Mouse (Mus musculus): ENCODE results near the gene Yeats4. TPM values are rescaled to one million over a fixed set of nuclear protein-coding genes. Genes with fewer than 3 reads are reported as not detected.

Yeats4 gene
- polyA plus RNA-seq (2015; fragmentation: Nextera tagmentation; extraction: Ambion mirVana): 41.6 and 43.5 TPM in 2 replicates

GRCm38 (mm10) chr10:117224102-117224990 lies at the start of gene Yeats4:
Yeats4 (minus strand) TSS chr10:117224507.
- Histone ChIP-seq H3K36me3 (ENCODE audit: control insufficient read depth, insufficient read depth) (peaks cover 24% of the 10 kb centered on the region), H3K9ac (ENCODE audit: low read depth, low read length) (peak within 1 kb of the TSS; percentile 79), H3K27me3 (replicated peaks; ENCODE audit: control insufficient read depth, insufficient read depth, low read length) (no peaks in the 10 kb centered on the region), H3K4me3 (ENCODE audit: low read depth, low read length) (peak within 1 kb of the TSS; percentile 64), H3K27ac (ENCODE audit: low read depth, low read length) (peak within 1 kb of the TSS; percentile 96), H3K4me2 (replicated peaks; ENCODE audit: low read depth) (peak within 1 kb of the TSS; percentile 79), H3K4me1 (replicated peaks; ENCODE audit: control insufficient read depth, insufficient read depth, low read length) (0 out of 2 replicates have a peak, but pooled peaks cover 3% of the 10 kb centered on the region), H3K9me3 (ENCODE audit: control insufficient read depth) (no peaks in the 10 kb centered on the region)
- TF ChIP-seq CTCF (IDR thresholded peaks at IDR 0.05; ENCODE audit: low read depth): no peak
- under 1% methylated on average over 63 of the region's 63 CpGs for WGBS
- peak; percentile 95 for ATAC-seq

DNA sequence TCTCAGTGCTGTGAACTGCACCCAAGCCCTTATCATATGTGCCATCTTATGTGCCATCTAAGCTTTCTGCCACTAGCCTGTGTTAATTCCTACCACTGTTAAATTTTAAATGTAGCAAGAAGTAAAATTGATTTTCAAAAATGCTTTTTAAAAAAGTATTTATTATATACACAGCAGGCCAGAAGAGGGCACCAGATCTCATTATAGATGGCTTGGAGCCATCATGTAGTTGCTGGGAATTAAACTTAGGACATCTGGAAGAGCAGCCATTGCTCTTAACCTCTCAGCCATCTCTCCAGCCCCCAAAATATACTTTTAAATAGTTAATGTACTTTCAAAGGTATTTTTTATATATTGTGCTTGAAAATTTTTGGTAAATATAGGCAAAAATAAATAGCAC lies 47.7 kb upstream of the Yeats4 start:
- Histone ChIP-seq H3K4me3 (ENCODE audit: low read depth, low read length) (no peak overlapping the region), H3K4me2 (replicated peaks; ENCODE audit: low read depth) (no peak overlapping the region), H3K36me3 (ENCODE audit: control insufficient read depth, insufficient read depth) (no peaks in the 10 kb centered on the region), H3K4me1 (replicated peaks; ENCODE audit: control insufficient read depth, insufficient read depth, low read length) (no peaks in the 10 kb centered on the region), H3K27me3 (replicated peaks; ENCODE audit: control insufficient read depth, insufficient read depth, low read length) (no peaks in the 10 kb centered on the region), H3K27ac (ENCODE audit: low read depth, low read length) (no peak overlapping the region), H3K9me3 (ENCODE audit: control insufficient read depth) (no peaks in the 10 kb centered on the region), H3K9ac (ENCODE audit: low read depth, low read length) (no peak overlapping the region)
- ATAC-seq: no peak
- TF ChIP-seq CTCF (IDR thresholded peaks at IDR 0.05; ENCODE audit: low read depth): peak; percentile 60

DNA sequence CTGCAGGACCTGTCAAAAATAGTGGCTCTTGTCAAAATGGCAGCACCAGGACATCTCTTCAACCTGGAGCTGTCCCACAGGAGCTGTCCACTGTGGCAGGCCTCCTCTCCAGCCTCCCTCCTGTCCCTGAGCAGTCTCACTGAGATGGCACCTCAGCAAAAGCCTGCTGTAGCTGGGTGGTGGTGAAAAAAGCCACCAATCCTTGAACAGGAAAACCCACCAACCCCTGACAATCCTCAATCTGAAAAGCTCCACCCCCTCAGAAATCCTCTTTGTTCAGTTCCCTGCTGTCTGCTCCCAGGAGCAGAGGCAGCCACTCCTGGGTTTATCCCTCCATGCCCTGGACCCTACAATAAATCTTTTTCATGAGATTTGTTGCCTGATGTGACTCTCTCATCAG lies 35.6 kb upstream of the Yeats4 start:
- H3K9me3 ChIP-seq (ENCODE audit: control insufficient read depth): no peaks in the 10 kb centered on the region
- H3K4me3 ChIP-seq (ENCODE audit: low read depth, low read length): no peak overlapping the region
- H3K27ac ChIP-seq (ENCODE audit: low read depth, low read length): no peak overlapping the region
- no peaks in the 10 kb centered on the region for H3K27me3 ChIP-seq (replicated peaks; ENCODE audit: control insufficient read depth, insufficient read depth, low read length)
- no peak for ATAC-seq
- H3K9ac ChIP-seq (ENCODE audit: low read depth, low read length): no peak overlapping the region
- no peaks in the 10 kb centered on the region for H3K4me1 ChIP-seq (replicated peaks; ENCODE audit: control insufficient read depth, insufficient read depth, low read length)
- no peak overlapping the region for H3K4me2 ChIP-seq (replicated peaks; ENCODE audit: low read depth)
- TF ChIP-seq CTCF (IDR thresholded peaks at IDR 0.05; ENCODE audit: low read depth): no peak
- H3K36me3 ChIP-seq (ENCODE audit: control insufficient read depth, insufficient read depth): no peaks in the 10 kb centered on the region

DNA sequence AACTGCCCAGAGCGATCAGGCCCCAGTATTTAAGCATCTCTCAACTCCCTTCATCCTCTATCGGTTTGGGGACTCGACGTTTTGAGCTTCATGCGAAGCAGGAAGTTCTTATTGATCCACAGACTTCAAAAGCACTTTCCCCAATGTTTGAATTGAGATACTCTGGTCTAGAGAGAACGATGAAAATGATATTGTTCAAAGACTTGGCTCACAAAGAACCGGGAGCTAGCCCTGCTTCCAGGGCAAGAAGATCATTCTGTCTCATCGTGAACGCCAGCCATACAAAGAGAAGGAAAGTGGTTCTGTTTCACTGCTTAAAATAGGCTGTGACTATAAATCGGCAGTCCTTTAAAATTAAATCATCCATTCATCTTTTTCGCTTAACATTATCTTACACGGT lies 14.3 kb upstream of the Yeats4 start, which contains the start of gene 9530003J23Rik:
Gene 9530003J23Rik, minus strand, starts transcription at position 101 of the 400 bp plus-strand sequence.
- Histone ChIP-seq H3K9ac (ENCODE audit: low read depth, low read length) (no peak within 1 kb of the TSS), H3K4me3 (ENCODE audit: low read depth, low read length) (no peak within 1 kb of the TSS), H3K27ac (ENCODE audit: low read depth, low read length) (no peak within 1 kb of the TSS), H3K4me1 (replicated peaks; ENCODE audit: control insufficient read depth, insufficient read depth, low read length) (no peaks in the 10 kb centered on the region), H3K9me3 (ENCODE audit: control insufficient read depth) (no peaks in the 10 kb centered on the region), H3K27me3 (replicated peaks; ENCODE audit: control insufficient read depth, insufficient read depth, low read length) (no peaks in the 10 kb centered on the region), H3K36me3 (ENCODE audit: control insufficient read depth, insufficient read depth) (no peaks in the 10 kb centered on the region), H3K4me2 (replicated peaks; ENCODE audit: low read depth) (no peak within 1 kb of the TSS)
- 77% methylated on average over 12 of the region's 12 CpGs for WGBS
- no peak for TF ChIP-seq CTCF (IDR thresholded peaks at IDR 0.05; ENCODE audit: low read depth)
- ATAC-seq: no peak

DNA sequence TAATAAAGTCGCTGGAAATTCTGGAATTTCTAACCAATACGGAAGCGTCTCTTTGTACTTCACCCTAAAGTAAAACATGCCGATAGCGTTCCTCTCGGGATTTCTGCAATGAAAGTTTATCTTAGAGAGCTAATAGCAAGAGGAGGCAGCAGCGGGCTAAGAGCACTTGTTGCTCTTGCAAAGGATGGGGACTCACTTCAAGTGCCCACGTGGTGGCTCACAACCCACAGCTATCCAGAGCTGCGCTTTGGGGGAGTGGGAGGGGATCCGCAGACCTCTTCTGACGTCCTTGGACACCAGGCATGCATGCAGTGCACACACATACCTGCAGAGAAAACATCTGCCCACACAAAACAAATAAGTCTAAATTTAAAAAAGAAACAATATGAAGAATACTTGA lies 11.6 kb upstream of the Yeats4 start:
- Histone ChIP-seq H3K4me1 (replicated peaks; ENCODE audit: control insufficient read depth, insufficient read depth, low read length) (no peaks in the 10 kb centered on the region), H3K27ac (ENCODE audit: low read depth, low read length) (no peak overlapping the region), H3K9me3 (ENCODE audit: control insufficient read depth) (no peaks in the 10 kb centered on the region), H3K36me3 (ENCODE audit: control insufficient read depth, insufficient read depth) (no peaks in the 10 kb centered on the region), H3K27me3 (replicated peaks; ENCODE audit: control insufficient read depth, insufficient read depth, low read length) (no peaks in the 10 kb centered on the region), H3K4me2 (replicated peaks; ENCODE audit: low read depth) (peak overlapping the region; percentile 27; the same call in 1 of the 2 replicates), H3K9ac (ENCODE audit: low read depth, low read length) (no peak overlapping the region), H3K4me3 (ENCODE audit: low read depth, low read length) (no peak overlapping the region)
- WGBS: 42% methylated on average over 11 of the region's 11 CpGs
- no peak for TF ChIP-seq CTCF (IDR thresholded peaks at IDR 0.05; ENCODE audit: low read depth)
- ATAC-seq: no peak

GRCm38 (mm10) chr10:117234825-117235224 lies 10.5 kb upstream of the Yeats4 start:
- no peak for ATAC-seq
- H3K27ac ChIP-seq (ENCODE audit: low read depth, low read length): no peak overlapping the region
- no peak overlapping the region for H3K9ac ChIP-seq (ENCODE audit: low read depth, low read length)
- H3K4me2 ChIP-seq (replicated peaks; ENCODE audit: low read depth): no peak overlapping the region
- no peaks in the 10 kb centered on the region for H3K4me1 ChIP-seq (replicated peaks; ENCODE audit: control insufficient read depth, insufficient read depth, low read length)
- no peaks in the 10 kb centered on the region for H3K9me3 ChIP-seq (ENCODE audit: control insufficient read depth)
- 68% methylated on average over 4 of the region's 4 CpGs for WGBS
- no peaks in the 10 kb centered on the region for H3K36me3 ChIP-seq (ENCODE audit: control insufficient read depth, insufficient read depth)
- H3K27me3 ChIP-seq (replicated peaks; ENCODE audit: control insufficient read depth, insufficient read depth, low read length): no peaks in the 10 kb centered on the region
- no peak for TF ChIP-seq CTCF (IDR thresholded peaks at IDR 0.05; ENCODE audit: low read depth)
- H3K4me3 ChIP-seq (ENCODE audit: low read depth, low read length): no peak overlapping the region

Measured in intestine, postnatal 0 days (tissue).